Mouse (Mus musculus): ENCODE results near the gene Lpin2.

- no peak for TF ChIP-seq BHLHE40 (IDR thresholded peaks at IDR 0.05; ENCODE audit: borderline replicate concordance, low read depth, low read length)
- TF ChIP-seq SMC3 (IDR thresholded peaks at IDR 0.05; ENCODE audit: low read depth, low read length): no peak
- TF ChIP-seq USF1 (IDR thresholded peaks at IDR 0.05; ENCODE audit: low read depth, low read length): no peak
- TF ChIP-seq JUND (IDR thresholded peaks at IDR 0.05; ENCODE audit: low read depth, low read length): no peak
- TF ChIP-seq POLR2A (IDR thresholded peaks at IDR 0.05; ENCODE audit: control insufficient read depth in 1 of 2, insufficient read depth in 1 of 2, low read depth in 1 of 2, low read length in 2 of 2, poor library complexity in 1 of 2): no peak
- TF ChIP-seq CTCF (IDR thresholded peaks at IDR 0.05 in 2 of 3, conservative IDR thresholded peaks at IDR 0.05 in 1 of 3; ENCODE audit: control insufficient read depth in 1 of 3, insufficient read depth in 1 of 3, low read depth in 2 of 3, low read length in 3 of 3, poor library complexity in 1 of 3, severe bottlenecking in 1 of 3): no peak
- no peak for TF ChIP-seq ZNF384 (IDR thresholded peaks at IDR 0.05; ENCODE audit: low read depth, low read length)
Observed at GRCm38 (mm10) chr17:71202136-71202535, 19.8 kb downstream of the Lpin2 start.
